ENCODE assay signal across 9 mouse cellular contexts in genomic region chr6:112373886-112374585, GRCm38 (mm10). TPM values are rescaled to one million over a fixed set of nuclear protein-coding genes. Genes with fewer than 3 reads are reported as not detected.
DNase-seq lines count a peak whose midpoint lies in the region; ATAC-seq and TF ChIP-seq lines count a peak whose summit lies in the region.
"Had no signal": no experiment of that assay in that cellular context is flagged by ENCODE, and none has a peak within 500 bp of the region (broad histone marks: within the 10 kb centered on the region; RNA-seq: fewer than 3 reads in every experiment).

No protein-coding gene starts in this region.

- no peak overlapping the region for H3K4me3 ChIP-seq in heart, postnatal 0 days (ENCODE audit: low read depth, low read length)
- no peak overlapping the region for H3K4me3 ChIP-seq in heart, embryonic 12.5 days
- no peak overlapping the region for H3K4me3 ChIP-seq in MEL (ENCODE audit: control insufficient read depth in 1 of 2, insufficient read depth in 1 of 2, low read depth in 2 of 2, low read length in 2 of 2)
- no peak overlapping the region for H3K4me3 ChIP-seq in hindbrain, embryonic 14.5 days (replicated peaks; ENCODE audit: low read length)
- no peak overlapping the region for H3K4me3 ChIP-seq in liver, embryonic 11.5 days (ENCODE audit: low read depth, low read length)
- H3K4me3 ChIP-seq in neural tube, embryonic 12.5 days = no peak overlapping the region
- H3K4me3 ChIP-seq: limb, embryonic 13.5 days had no signal

- H3K27me3 ChIP-seq in heart, postnatal 0 days (ENCODE audit: control insufficient read depth, insufficient read depth, low read length) = no peaks in the 10 kb centered on the region
- H3K27me3 ChIP-seq in heart, embryonic 12.5 days (replicated peaks) = peaks cover 20% of the 10 kb centered on the region
- H3K27me3 ChIP-seq in MEL (ENCODE audit: control insufficient read depth in 1 of 2, insufficient read depth in 2 of 2, low read length in 2 of 2) = no peaks in the 10 kb centered on the region
- no peaks in the 10 kb centered on the region for H3K27me3 ChIP-seq in hindbrain, embryonic 14.5 days (ENCODE audit: control insufficient read depth, insufficient read depth, low read length)
- no peaks in the 10 kb centered on the region for H3K27me3 ChIP-seq in liver, embryonic 11.5 days (replicated peaks; ENCODE audit: control insufficient read depth, insufficient read depth, low read length)
- H3K27me3 ChIP-seq in neural tube, embryonic 12.5 days (replicated peaks) = no peaks in the 10 kb centered on the region

- H3K4me2 ChIP-seq in heart, postnatal 0 days (ENCODE audit: low read depth, low read length) = no peak overlapping the region
- no peak overlapping the region for H3K4me2 ChIP-seq in heart, embryonic 12.5 days
- H3K4me2 ChIP-seq in hindbrain, embryonic 14.5 days (replicated peaks) = no peak overlapping the region
- no peak overlapping the region for H3K4me2 ChIP-seq in liver, embryonic 11.5 days
- no peak overlapping the region for H3K4me2 ChIP-seq in neural tube, embryonic 12.5 days (replicated peaks)
- H3K4me2 ChIP-seq: limb, embryonic 13.5 days had no signal

- no peaks in the 10 kb centered on the region for H3K36me3 ChIP-seq in heart, postnatal 0 days (replicated peaks; ENCODE audit: control insufficient read depth, insufficient read depth, low read length)
- no peaks in the 10 kb centered on the region for H3K36me3 ChIP-seq in heart, embryonic 12.5 days
- H3K36me3 ChIP-seq in MEL (ENCODE audit: control insufficient read depth in 1 of 2, insufficient read depth in 2 of 2, low read length in 2 of 2) = no peaks in the 10 kb centered on the region
- H3K36me3 ChIP-seq in hindbrain, embryonic 14.5 days (replicated peaks; ENCODE audit: control insufficient read depth, insufficient read depth) = no peaks in the 10 kb centered on the region
- H3K36me3 ChIP-seq in liver, embryonic 11.5 days (ENCODE audit: control insufficient read depth, insufficient read depth, low read length) = no peaks in the 10 kb centered on the region
- no peaks in the 10 kb centered on the region for H3K36me3 ChIP-seq in neural tube, embryonic 12.5 days
- H3K36me3 ChIP-seq: limb, embryonic 13.5 days had no signal

- TF ChIP-seq RAD21 in MEL (IDR thresholded peaks at IDR 0.05; ENCODE audit: low read depth, low read length) = peak; percentile 50

- DNase-seq in heart, postnatal 0 days (ENCODE audit: low spot score) = peak; percentile 72
- DNase-seq in MEL (ENCODE audit: low read depth, low spot score) = peak; percentile 35
- peak; percentile 78 for DNase-seq in embryo, embryonic 10 days (ENCODE audit: low spot score)
- peak; percentile 79 for DNase-seq in hindbrain, embryonic 14.5 days (ENCODE audit: low spot score)
- no peak for DNase-seq in liver, embryonic 11.5 days (ENCODE audit: low spot score)
- no peak for DNase-seq in spleen, adult 12 weeks (ENCODE audit: low spot score)

- 45% methylated on average over 8 of the region's 8 CpGs for WGBS in heart, postnatal 0 days
- 42% methylated on average over 8 of the region's 8 CpGs for WGBS in heart, embryonic 12.5 days
- WGBS in hindbrain, embryonic 14.5 days = 44% methylated on average over 8 of the region's 8 CpGs
- WGBS in liver, embryonic 11.5 days = 42% methylated on average over 8 of the region's 8 CpGs
- 44% methylated on average over 8 of the region's 8 CpGs for WGBS in neural tube, embryonic 12.5 days

- H3K79me2 ChIP-seq in MEL (ENCODE audit: control insufficient read depth, insufficient read depth, low read length, poor library complexity) = no peaks in the 10 kb centered on the region

- TF ChIP-seq EP300 in heart, postnatal 0 days (IDR thresholded peaks at IDR 0.05; ENCODE audit: low read depth) = no peak
- TF ChIP-seq EP300 in MEL (IDR thresholded peaks at IDR 0.05; ENCODE audit: low read depth in 1 of 2, low read length in 2 of 2) = no peak

- no peaks in the 10 kb centered on the region for H3K9me3 ChIP-seq in heart, postnatal 0 days (replicated peaks; ENCODE audit: control insufficient read depth, low read length)
- no peaks in the 10 kb centered on the region for H3K9me3 ChIP-seq in heart, embryonic 12.5 days (replicated peaks)
- no peaks in the 10 kb centered on the region for H3K9me3 ChIP-seq in MEL (replicated peaks; ENCODE audit: insufficient read depth, low read length)
- no peaks in the 10 kb centered on the region for H3K9me3 ChIP-seq in hindbrain, embryonic 14.5 days (ENCODE audit: control insufficient read depth, low read length)
- no peaks in the 10 kb centered on the region for H3K9me3 ChIP-seq in liver, embryonic 11.5 days (ENCODE audit: control insufficient read depth, low read length)
- H3K9me3 ChIP-seq in neural tube, embryonic 12.5 days = no peaks in the 10 kb centered on the region
- H3K9me3 ChIP-seq: limb, embryonic 13.5 days had no signal

- no peak overlapping the region for H3K27ac ChIP-seq in heart, postnatal 0 days (ENCODE audit: low read depth)
- H3K27ac ChIP-seq in heart, embryonic 12.5 days (ENCODE audit: poor library complexity, severe bottlenecking) = no peak overlapping the region
- no peak overlapping the region for H3K27ac ChIP-seq in MEL (ENCODE audit: control insufficient read depth, low read depth, low read length)
- no peak overlapping the region for H3K27ac ChIP-seq in hindbrain, embryonic 14.5 days
- no peak overlapping the region for H3K27ac ChIP-seq in liver, embryonic 11.5 days (ENCODE audit: low read depth, low read length)
- H3K27ac ChIP-seq in neural tube, embryonic 12.5 days = no peak overlapping the region
- H3K27ac ChIP-seq: limb, embryonic 13.5 days had no signal

- H3K9ac ChIP-seq in heart, postnatal 0 days (replicated peaks; ENCODE audit: low read depth, low read length) = no peak overlapping the region
- H3K9ac ChIP-seq in heart, embryonic 12.5 days = no peak overlapping the region
- no peak overlapping the region for H3K9ac ChIP-seq in MEL (ENCODE audit: control insufficient read depth, low read depth, low read length, poor library complexity, severe bottlenecking)
- no peak overlapping the region for H3K9ac ChIP-seq in hindbrain, embryonic 14.5 days
- no peak overlapping the region for H3K9ac ChIP-seq in liver, embryonic 11.5 days (ENCODE audit: low read depth, low read length)
- no peak overlapping the region for H3K9ac ChIP-seq in neural tube, embryonic 12.5 days
- H3K9ac ChIP-seq: limb, embryonic 13.5 days had no signal

- no peak for TF ChIP-seq POLR2A in MEL (IDR thresholded peaks at IDR 0.05; ENCODE audit: control insufficient read depth in 1 of 2, insufficient read depth in 1 of 2, low read depth in 1 of 2, low read length in 2 of 2, poor library complexity in 1 of 2)

- peak; percentile 80 for TF ChIP-seq CTCF in heart, postnatal 0 days (IDR thresholded peaks at IDR 0.05; ENCODE audit: low read depth)
- TF ChIP-seq CTCF in MEL (IDR thresholded peaks at IDR 0.05 in 2 of 3, conservative IDR thresholded peaks at IDR 0.05 in 1 of 3; ENCODE audit: control insufficient read depth in 1 of 3, insufficient read depth in 1 of 3, low read depth in 2 of 3, low read length in 3 of 3, poor library complexity in 1 of 3, severe bottlenecking in 1 of 3) = peak; percentile 37 to 58 (median 55)

- ATAC-seq in heart, postnatal 0 days (ENCODE audit: insufficient read depth, low read depth) = no peak
- no peak for ATAC-seq in heart, embryonic 12.5 days (ENCODE audit: insufficient number of reproducible peaks, low FRiP score)
- peak; percentile 26; the same call in 1 of the 2 replicates for ATAC-seq in hindbrain, embryonic 14.5 days (ENCODE audit: low FRiP score)
- 0 out of 2 replicates have a peak, but pooled peaks have one; percentile 54 for ATAC-seq in liver, embryonic 11.5 days (replicated peaks; ENCODE audit: low FRiP score)
- peak; percentile 80 for ATAC-seq in neural tube, embryonic 12.5 days (ENCODE audit: low FRiP score, low read depth)

- H3K4me1 ChIP-seq in heart, postnatal 0 days (ENCODE audit: control insufficient read depth, insufficient read depth) = no peaks in the 10 kb centered on the region
- no peaks in the 10 kb centered on the region; the same call in 1 of the 2 replicates for H3K4me1 ChIP-seq in heart, embryonic 12.5 days (replicated peaks)
- no peaks in the 10 kb centered on the region for H3K4me1 ChIP-seq in MEL (ENCODE audit: control insufficient read depth in 1 of 2, insufficient read depth in 2 of 2, low read length in 2 of 2)
- no peaks in the 10 kb centered on the region for H3K4me1 ChIP-seq in hindbrain, embryonic 14.5 days (replicated peaks; ENCODE audit: control insufficient read depth, insufficient read depth, low read length)
- no peaks in the 10 kb centered on the region for H3K4me1 ChIP-seq in liver, embryonic 11.5 days (replicated peaks; ENCODE audit: control insufficient read depth, insufficient read depth, low read length)
- no peaks in the 10 kb centered on the region for H3K4me1 ChIP-seq in neural tube, embryonic 12.5 days
- H3K4me1 ChIP-seq: limb, embryonic 13.5 days had no signal

TF ChIP-seq in MEL, 35 proteins besides CTCF, POLR2A, EP300 and RAD21 (continues in another document):
- no peak for TF ChIP-seq USF1 (IDR thresholded peaks at IDR 0.05; ENCODE audit: low read depth, low read length)
- TF ChIP-seq UBTF (IDR thresholded peaks at IDR 0.05; ENCODE audit: borderline replicate concordance, insufficient read depth, low read depth, low read length) = no peak
- no peak for TF ChIP-seq MEF2A (IDR thresholded peaks at IDR 0.05; ENCODE audit: extremely low read depth, insufficient replicate concordance, low read depth, low read length, poor library complexity, severe bottlenecking)
- no peak for TF ChIP-seq MAFK (IDR thresholded peaks at IDR 0.05; ENCODE audit: borderline replicate concordance, low read depth, low read length)
- TF ChIP-seq ZC3H11A (IDR thresholded peaks at IDR 0.05; ENCODE audit: low read depth, low read length) = peak; percentile 18; the same call in 1 of the 2 replicates
- peak; percentile 39 for TF ChIP-seq SMC3 (IDR thresholded peaks at IDR 0.05; ENCODE audit: low read depth, low read length)
- TF ChIP-seq NRF1 (IDR thresholded peaks at IDR 0.05; ENCODE audit: insufficient read depth, low read depth, low read length, poor library complexity, severe bottlenecking) = no peak
- TF ChIP-seq MXI1 (IDR thresholded peaks at IDR 0.05; ENCODE audit: low read depth, low read length) = no peak
- TF ChIP-seq ZMIZ1 (IDR thresholded peaks at IDR 0.05; ENCODE audit: low read depth, low read length) = no peak

RNA-seq across cellular contexts. Expression of gene Ssu2, which starts 13.8 kb away (rescaled TPM):
- 9.2 and 17.4 TPM in 2 replicates for total RNA-seq in heart, postnatal 0 days (2014; rRNA removed; ENCODE audit: low replicate concordance)
- polyA plus RNA-seq in heart, postnatal 0 days (2015; fragmentation: Nextera tagmentation; extraction: Ambion mirVana) = 3.2 and 5.1 TPM in 2 replicates
- 0.12 and 0.17 TPM in 2 replicates for polyA plus RNA-seq in heart, embryonic 12.5 days (2016; fragmentation: Nextera tagmentation; extraction: Ambion mirVana)
- not detected in 2 replicates for total RNA-seq in MEL (2012; rRNA removed)
- polyA plus RNA-seq in MEL (2012; ENCODE audit: insufficient read depth in 1 of 2, insufficient read length in 2 of 2, low read depth in 1 of 2, low replicate concordance in 2 of 2, missing spikeins in 1 of 2) = not detected
- 0.20 TPM in 1 of 2 replicates, not detected in the other for polyA plus RNA-seq in hindbrain, embryonic 14.5 days (2014; fragmentation: Nextera tagmentation; extraction: Ambion mirVana)
- 0.13 and 0.49 TPM in 2 replicates for polyA plus RNA-seq in liver, embryonic 11.5 days (2014; fragmentation: Nextera tagmentation; extraction: Ambion mirVana)
- polyA plus RNA-seq in neural tube, embryonic 12.5 days (2016; fragmentation: Nextera tagmentation; extraction: Ambion mirVana) = 0.55 and 0.87 TPM in 2 replicates

Comparison
In these comparisons a context has a peak if more than half of its experiments do, and no peak if none do; other contexts are left out.
1. ATAC-seq: peak in hindbrain, embryonic 14.5 days (single experiment), liver, embryonic 11.5 days (single experiment) and neural tube, embryonic 12.5 days (single experiment); none in heart, postnatal 0 days (single experiment) and heart, embryonic 12.5 days (single experiment).
2. DNase-seq: peak in heart, postnatal 0 days (single experiment), MEL (single experiment), embryo, embryonic 10 days (single experiment) and hindbrain, embryonic 14.5 days (single experiment); none in liver, embryonic 11.5 days (single experiment) and spleen, adult 12 weeks (single experiment).